Mouse (Mus musculus) stomach, embryonic 15.5 days (tissue): ENCODE results near the gene Catsperg1. TPM values are rescaled to one million over a fixed set of nuclear protein-coding genes. Genes with fewer than 3 reads are reported as not detected.
A peak's percentile ranks its signal among the peaks of the same experiment; 100 is the strongest.

Experiments
- ATAC-seq: fragments of 200-750 bp; cut with Nextera tagmentation; 2 replicates; pipeline ENCODE4 v1.8.0; 2017; ENCODE audit warnings: low read depth, moderate number of reproducible peaks, moderate TSS enrichment; ENCODE audit not compliant: insufficient read depth, low FRiP score
- H3K27ac ChIP-seq: fragments of 300-500 bp; sonication (generic); 2 replicates; pipeline ENCODE4 v1.5.1; 2015; ENCODE audit warnings: mild to moderate bottlenecking, inconsistent platforms
- H3K27me3 ChIP-seq: fragments of 300-500 bp; sonication (generic); replicated peaks from 2 replicates; pipeline ENCODE4 v1.6.1; 2015; ENCODE audit warnings: inconsistent platforms
- H3K36me3 ChIP-seq: fragments of 300-500 bp; sonication (generic); 2 replicates; pipeline ENCODE4 v1.6.1; 2015; ENCODE audit warnings: inconsistent platforms
- H3K4me1 ChIP-seq: fragments of 300-500 bp; sonication (generic); 2 replicates; pipeline ENCODE4 v1.6.1; 2015; ENCODE audit warnings: inconsistent platforms
- H3K4me2 ChIP-seq: fragments of 300-500 bp; sonication (generic); 2 replicates; pipeline ENCODE4 v1.6.1; 2015; ENCODE audit warnings: mild to moderate bottlenecking, inconsistent platforms
- H3K4me3 ChIP-seq: fragments of 300-500 bp; sonication (generic); replicated peaks from 2 replicates; pipeline ENCODE4 v1.5.1; 2015; ENCODE audit warnings: inconsistent platforms
- H3K9ac ChIP-seq: fragments of 300-500 bp; sonication (generic); 2 replicates; pipeline ENCODE4 v1.6.1; 2015; ENCODE audit warnings: inconsistent platforms
- H3K9me3 ChIP-seq: fragments of 300-500 bp; sonication (generic); 2 replicates; pipeline ENCODE4 v1.6.1; 2016; ENCODE audit warnings: inconsistent platforms
- WGBS: fragments of 180-500 bp; shearing (Covaris S2); methylation state at CpG from one replicate; pipeline ENCODE4 v1.1.7; 2015; 5-methylcytosine and 5-hydroxymethylcytosine counted together
- polyA plus RNA-seq: library from polyadenylated mRNA; unstranded; fragments of >200 nt; fragmentation: Nextera tagmentation; extraction: Ambion mirVana; gene quantifications from 2 replicates; pipeline ENCODE4 v1.2.1, GENCODE M21; 2015

Gene Catsperg1
- 0.60 and 1.2 TPM in 2 replicates for polyA plus RNA-seq

GRCm38 (mm10) chr7:29213675-29214082 lies at the start of gene Catsperg1:
TSS of gene Catsperg1 (minus strand) at chr7:29214035.
- Histone ChIP-seq H3K9ac (no peak within 1 kb of the TSS), H3K36me3 (no peaks in the 10 kb centered on the region), H3K4me3 (no peak within 1 kb of the TSS), H3K4me1 (peaks cover 11% of the 10 kb centered on the region), H3K9me3 (no peaks in the 10 kb centered on the region), H3K4me2 (peak within 1 kb of the TSS; percentile 21; the same call in 1 of the 2 replicates), H3K27me3 (no peaks in the 10 kb centered on the region), H3K27ac (no peak within 1 kb of the TSS)
- no peak for ATAC-seq
- 5% methylated on average over 20 of the region's 20 CpGs for WGBS

- no peak overlapping the region for H3K4me2 ChIP-seq
- H3K4me1 ChIP-seq = peaks cover 23% of the 10 kb centered on the region; the same call in 1 of the 2 replicates
- H3K27me3 ChIP-seq = no peaks in the 10 kb centered on the region
- H3K36me3 ChIP-seq = 0 out of 2 replicates have a peak, but pooled peaks cover 4% of the 10 kb centered on the region
- no peaks in the 10 kb centered on the region for H3K9me3 ChIP-seq
- 78% methylated on average over 6 of the region's 6 CpGs for WGBS
- no peak overlapping the region for H3K27ac ChIP-seq
- no peak overlapping the region for H3K4me3 ChIP-seq
- no peak overlapping the region for H3K9ac ChIP-seq
- no peak for ATAC-seq
Observed at GRCm38 (mm10) chr7:29262151-29262550, 48.3 kb upstream of the Catsperg1 start.

GRCm38 (mm10) chr7:29259781-29260730 lies 46.2 kb upstream of the Catsperg1 start:
- H3K4me3 ChIP-seq = no peak overlapping the region
- no peak overlapping the region for H3K4me2 ChIP-seq
- no peak overlapping the region for H3K27ac ChIP-seq
- no peak overlapping the region for H3K9ac ChIP-seq
- H3K4me1 ChIP-seq = peaks cover 14% of the 10 kb centered on the region
- H3K27me3 ChIP-seq = no peaks in the 10 kb centered on the region; the same call in 1 of the 2 replicates
- ATAC-seq = no peak
- H3K9me3 ChIP-seq = no peaks in the 10 kb centered on the region
- 82% methylated on average over 10 of the region's 10 CpGs for WGBS
- H3K36me3 ChIP-seq = 0 out of 2 replicates have a peak, but pooled peaks cover 4% of the 10 kb centered on the region

GRCm38 (mm10) chr7:29257368-29257767 lies 43.5 kb upstream of the Catsperg1 start:
- 81% methylated on average over 1 of the region's 1 CpGs for WGBS
- H3K27ac ChIP-seq = no peak overlapping the region
- H3K4me3 ChIP-seq = no peak overlapping the region
- no peak overlapping the region for H3K4me2 ChIP-seq
- H3K9ac ChIP-seq = no peak overlapping the region
- 0 out of 2 replicates have a peak, but pooled peaks cover 4% of the 10 kb centered on the region for H3K36me3 ChIP-seq
- H3K4me1 ChIP-seq = peaks cover 12% of the 10 kb centered on the region
- ATAC-seq = no peak
- H3K9me3 ChIP-seq = no peaks in the 10 kb centered on the region
- no peaks in the 10 kb centered on the region; the same call in 1 of the 2 replicates for H3K27me3 ChIP-seq

- no peaks in the 10 kb centered on the region for H3K9me3 ChIP-seq
- H3K4me2 ChIP-seq = no peak overlapping the region
- no peaks in the 10 kb centered on the region; the same call in 1 of the 2 replicates for H3K27me3 ChIP-seq
- peaks cover 7% of the 10 kb centered on the region for H3K4me1 ChIP-seq
- no peak overlapping the region for H3K27ac ChIP-seq
- ATAC-seq = no peak
- H3K36me3 ChIP-seq = 0 out of 2 replicates have a peak, but pooled peaks cover 4% of the 10 kb centered on the region
- 82% methylated on average over 4 of the region's 4 CpGs for WGBS
- H3K9ac ChIP-seq = no peak overlapping the region
- no peak overlapping the region for H3K4me3 ChIP-seq
Observed at GRCm38 (mm10) chr7:29255875-29256274, 42.0 kb upstream of the Catsperg1 start.

- no peak overlapping the region for H3K4me3 ChIP-seq
- H3K36me3 ChIP-seq = no peaks in the 10 kb centered on the region
- 27% methylated on average over 5 of the region's 5 CpGs for WGBS
- peak overlapping the region; percentile 23; the same call in 1 of the 2 replicates for H3K27ac ChIP-seq
- no peak overlapping the region for H3K9ac ChIP-seq
- H3K9me3 ChIP-seq = no peaks in the 10 kb centered on the region
- H3K27me3 ChIP-seq = no peaks in the 10 kb centered on the region; the same call in 1 of the 2 replicates
- no peak overlapping the region for H3K4me2 ChIP-seq
- ATAC-seq = no peak
- H3K4me1 ChIP-seq = peaks cover 3% of the 10 kb centered on the region
Observed at GRCm38 (mm10) chr7:29253842-29254241, 40.0 kb upstream of the Catsperg1 start.

GRCm38 (mm10) chr7:29251166-29251565 lies 37.3 kb upstream of the Catsperg1 start:
- Histone ChIP-seq H3K27ac (peak overlapping the region; percentile 40), H3K4me1 (peaks cover 27% of the 10 kb centered on the region), H3K36me3 (no peaks in the 10 kb centered on the region; the same call in 1 of the 2 replicates), H3K27me3 (no peaks in the 10 kb centered on the region; the same call in 1 of the 2 replicates), H3K4me3 (no peak overlapping the region), H3K4me2 (no peak overlapping the region), H3K9me3 (no peaks in the 10 kb centered on the region), H3K9ac (no peak overlapping the region)
- ATAC-seq = peak; percentile 40; the same call in 1 of the 2 replicates
- WGBS = 53% methylated on average over 3 of the region's 3 CpGs

GRCm38 (mm10) chr7:29248261-29248841 lies 34.5 kb upstream of the Catsperg1 start, which contains the start of gene 2200002D01Rik:
TSS of gene 2200002D01Rik (minus strand) at chr7:29248466.
- Histone ChIP-seq H3K9me3 (no peaks in the 10 kb centered on the region), H3K36me3 (peaks cover 13% of the 10 kb centered on the region; the same call in 1 of the 2 replicates), H3K4me1 (peaks cover 29% of the 10 kb centered on the region), H3K4me3 (peak within 1 kb of the TSS; percentile 39), H3K27me3 (no peaks in the 10 kb centered on the region; the same call in 1 of the 2 replicates), H3K9ac (peak within 1 kb of the TSS; percentile 37; the same call in 1 of the 2 replicates), H3K27ac (peak within 1 kb of the TSS; percentile 81), H3K4me2 (peak within 1 kb of the TSS; percentile 55)
- WGBS = 29% methylated on average over 20 of the region's 20 CpGs
- peak; percentile 73 for ATAC-seq

GRCm38 (mm10) chr7:29247706-29248105 lies 33.9 kb upstream of the Catsperg1 start:
- H3K36me3 ChIP-seq = peaks cover 13% of the 10 kb centered on the region; the same call in 1 of the 2 replicates
- H3K4me3 ChIP-seq = peak overlapping the region; percentile 39
- peak overlapping the region; percentile 55 for H3K4me2 ChIP-seq
- H3K9ac ChIP-seq = peak overlapping the region; percentile 37; the same call in 1 of the 2 replicates
- peak overlapping the region; percentile 81 for H3K27ac ChIP-seq
- H3K9me3 ChIP-seq = no peaks in the 10 kb centered on the region
- 22% methylated on average over 19 of the region's 19 CpGs for WGBS
- no peaks in the 10 kb centered on the region; the same call in 1 of the 2 replicates for H3K27me3 ChIP-seq
- ATAC-seq = no peak
- peaks cover 29% of the 10 kb centered on the region for H3K4me1 ChIP-seq

GRCm38 (mm10) chr7:29247314-29247700 lies 33.5 kb upstream of the Catsperg1 start:
- peaks cover 29% of the 10 kb centered on the region for H3K4me1 ChIP-seq
- H3K36me3 ChIP-seq = peaks cover 13% of the 10 kb centered on the region; the same call in 1 of the 2 replicates
- peak; percentile 12; the same call in 1 of the 2 replicates for ATAC-seq
- H3K9ac ChIP-seq = peak overlapping the region; percentile 25; the same call in 1 of the 2 replicates
- peak overlapping the region; percentile 55 for H3K4me2 ChIP-seq
- peak overlapping the region; percentile 39 for H3K4me3 ChIP-seq
- H3K27ac ChIP-seq = peak overlapping the region; percentile 21
- H3K9me3 ChIP-seq = no peaks in the 10 kb centered on the region
- no peaks in the 10 kb centered on the region; the same call in 1 of the 2 replicates for H3K27me3 ChIP-seq
- WGBS = 26% methylated on average over 16 of the region's 16 CpGs

- Histone ChIP-seq H3K9ac (peak overlapping the region; percentile 25; the same call in 1 of the 2 replicates), H3K9me3 (no peaks in the 10 kb centered on the region), H3K4me2 (peak overlapping the region; percentile 55), H3K36me3 (peaks cover 13% of the 10 kb centered on the region; the same call in 1 of the 2 replicates), H3K4me1 (peaks cover 29% of the 10 kb centered on the region), H3K27ac (peak overlapping the region; percentile 21; the same call in 1 of the 2 replicates), H3K27me3 (no peaks in the 10 kb centered on the region; the same call in 1 of the 2 replicates), H3K4me3 (peak overlapping the region; percentile 39)
- ATAC-seq = no peak
- WGBS = 73% methylated on average over 21 of the region's 21 CpGs
Observed at GRCm38 (mm10) chr7:29246619-29247313, 32.9 kb upstream of the Catsperg1 start.
